Mouse (Mus musculus) brain, embryonic 14.5 days (tissue): Measurements from ENCODE around the gene Homer1. TPM values are rescaled to one million over a fixed set of nuclear protein-coding genes. Genes with fewer than 3 reads are reported as not detected.

Experiments
- DNase-seq: peaks from one replicate; pipeline ENCODE4 v3.0.0-alpha.2; 2011; ENCODE audit warnings: low read depth
- CTCF ChIP-seq: fragments of 200-500 bp; IDR thresholded peaks from 2 replicates; pipeline ENCODE4 v1.5.1; 2012; ENCODE audit warnings: inconsistent platforms, mild to moderate bottlenecking, moderate library complexity, borderline replicate concordance; ENCODE audit not compliant: insufficient read depth, insufficient read length; ENCODE audit errors: extremely low read depth
- POLR2A ChIP-seq: fragments of 200-500 bp; IDR thresholded peaks from 2 replicates; pipeline ENCODE4 v1.6.1; 2012; ENCODE audit warnings: mild to moderate bottlenecking, inconsistent platforms, borderline replicate concordance; ENCODE audit not compliant: poor library complexity, insufficient read depth, insufficient read length, severe bottlenecking; ENCODE audit errors: extremely low read depth
- polyA plus RNA-seq: library from polyadenylated mRNA; depleted of rRNA; stranded (reverse); fragments of >200 nt; gene quantifications from 2 replicates; pipeline ENCODE4 v1.2.3, GENCODE M21; 2012; rRNA removed

The Homer1 gene
- polyA plus RNA-seq, 1 experiment, result 21.4 TPM

DNA sequence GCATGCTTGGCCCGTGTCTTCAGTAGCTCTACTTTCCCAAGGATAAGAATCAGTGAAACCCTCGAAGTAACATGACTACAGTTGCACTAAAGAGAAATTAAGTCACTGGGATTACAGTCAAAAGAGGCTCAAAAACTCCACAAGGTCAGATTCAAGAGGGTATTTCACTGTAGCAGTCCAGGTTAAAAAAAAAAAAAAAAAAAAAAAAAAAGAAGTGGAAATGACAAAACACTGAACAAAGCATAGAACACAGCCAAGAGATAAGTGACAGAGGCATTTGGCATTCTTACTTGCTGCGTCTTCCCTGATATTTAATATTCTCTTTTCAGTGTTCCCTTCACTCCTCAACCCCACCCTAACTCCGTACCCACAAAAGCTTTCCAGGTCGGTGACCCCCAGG is 115.6 kb downstream of the Homer1 start:
- no peak for DNase-seq
- TF ChIP-seq CTCF (no peak), POLR2A (no peak)

DNA sequence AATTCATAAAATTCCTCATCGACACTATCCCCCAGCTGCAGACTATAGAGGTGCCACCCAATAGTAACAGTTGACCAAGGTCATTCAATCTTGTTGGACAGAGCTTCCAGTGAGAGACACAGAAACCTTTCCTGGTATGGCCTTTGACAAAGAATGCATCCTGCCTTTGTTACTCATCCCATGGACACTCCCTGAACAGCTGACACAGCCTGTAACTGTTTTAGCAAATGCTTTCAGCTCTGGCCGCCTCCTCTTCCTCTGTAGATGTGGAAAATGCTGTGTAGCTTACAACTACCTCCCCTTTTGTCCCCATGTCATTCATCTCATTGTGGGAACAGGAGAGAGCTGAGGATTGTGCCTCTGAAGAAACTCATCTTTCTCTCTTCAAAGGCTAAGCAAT is 118.9 kb downstream of the Homer1 start:
- no peak for TF ChIP-seq CTCF
- no peak for TF ChIP-seq POLR2A
- DNase-seq, result no peak

DNA sequence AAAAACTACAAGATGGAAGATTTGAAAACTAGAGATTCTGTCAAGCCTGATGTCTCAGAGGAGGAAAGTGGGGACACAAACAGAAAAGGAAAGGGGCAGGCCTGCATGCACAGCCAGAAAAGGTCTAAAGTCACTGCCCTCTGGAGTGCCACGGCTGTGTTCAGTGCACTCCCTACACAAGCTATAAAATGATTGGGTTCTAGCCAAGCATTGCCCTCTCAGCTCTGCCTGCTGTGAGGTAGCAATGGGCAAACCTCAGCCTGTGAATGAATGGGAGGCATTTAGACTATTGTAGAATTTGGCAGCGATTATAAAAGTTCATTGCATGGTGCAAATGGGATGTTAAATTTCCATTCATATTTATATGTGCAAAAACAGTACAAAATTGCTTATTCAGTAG is 120.3 kb downstream of the Homer1 start:
- TF ChIP-seq POLR2A (no peak), CTCF (no peak)
- DNase-seq, result peak; percentile 50

DNA sequence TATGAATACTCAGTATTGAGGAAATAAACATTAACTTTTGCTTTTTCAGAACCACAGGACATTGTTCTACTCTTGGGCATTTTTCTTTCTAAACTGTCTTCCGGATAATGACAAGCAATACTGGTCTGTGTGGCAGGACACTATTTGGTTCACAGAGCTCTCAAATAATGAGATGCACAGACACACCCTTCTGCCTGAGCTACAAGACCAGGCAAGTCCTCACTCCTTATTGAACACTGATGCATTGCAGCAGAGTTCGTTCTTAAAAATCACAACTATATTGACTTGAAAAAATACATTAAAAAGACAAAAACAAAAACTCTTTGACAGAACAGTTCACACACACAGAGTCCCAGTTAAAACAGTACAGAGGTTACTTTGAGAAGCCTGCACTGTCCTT is 123.8 kb downstream of the Homer1 start:
- TF ChIP-seq CTCF, result no peak
- no peak for TF ChIP-seq POLR2A
- no peak for DNase-seq

DNA sequence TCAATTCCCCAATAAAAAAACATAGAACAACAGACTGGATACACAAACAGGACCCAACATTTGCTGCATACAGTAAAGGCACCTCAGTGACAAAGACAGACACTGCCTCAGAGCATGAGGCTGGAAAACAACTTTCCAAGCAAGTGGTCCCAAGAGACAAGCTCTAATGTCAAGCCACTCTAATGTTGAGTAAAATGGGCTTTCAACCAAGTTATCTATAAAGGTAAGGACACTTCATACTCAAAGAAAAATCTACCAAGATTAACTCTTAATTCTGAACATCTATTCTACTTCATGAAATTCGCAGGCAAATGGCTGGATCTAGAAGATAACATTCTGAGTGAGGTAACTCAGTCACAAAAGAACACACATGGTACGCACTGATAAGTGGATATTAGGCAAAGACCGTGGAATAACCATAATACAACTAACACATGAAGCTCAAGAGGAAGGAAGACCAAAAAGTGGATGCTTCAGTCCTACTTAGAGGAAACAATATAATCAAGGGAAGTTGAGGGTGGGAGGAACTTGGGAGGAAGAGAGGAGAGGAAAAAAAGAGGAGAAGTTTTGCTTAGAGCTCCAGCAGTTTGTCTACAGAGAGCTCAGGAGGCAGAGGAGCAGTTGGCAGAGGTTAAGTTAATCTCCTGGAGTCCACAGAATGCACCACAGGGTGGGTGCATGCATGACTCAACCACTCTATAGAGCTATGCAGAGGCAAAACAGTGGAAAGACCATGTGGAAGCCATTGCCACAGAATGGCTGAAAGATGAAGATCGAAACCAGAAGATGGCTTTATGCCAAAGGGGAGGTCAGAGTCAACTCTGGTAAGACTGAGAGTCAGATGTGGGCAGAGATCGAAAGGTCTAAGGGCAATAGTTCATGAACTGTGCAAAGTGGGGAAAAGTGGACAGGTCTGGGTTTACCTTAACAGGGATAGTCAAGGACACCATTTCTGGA is 128.8 kb downstream of the Homer1 start:
- TF ChIP-seq CTCF (no peak), POLR2A (no peak)
- DNase-seq, result no peak

DNA sequence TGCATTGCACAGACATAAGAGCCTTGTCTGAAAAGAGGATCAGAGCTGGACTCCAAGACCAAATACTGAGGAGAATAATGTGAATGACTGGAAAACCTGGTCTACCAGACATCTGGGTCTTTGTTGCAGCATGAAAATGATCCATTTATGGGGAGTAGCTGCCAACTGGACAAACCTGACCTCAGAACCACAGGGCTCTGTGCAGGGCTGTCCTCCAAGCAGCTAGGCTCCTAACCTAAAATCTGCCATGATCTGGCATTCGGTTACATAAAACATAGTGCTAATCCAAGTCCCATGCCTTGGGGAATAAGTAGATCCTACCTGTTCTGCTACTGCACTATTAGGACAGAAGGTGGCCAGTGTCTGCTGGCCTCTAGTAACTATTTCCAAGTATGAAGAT is 129.8 kb downstream of the Homer1 start:
- DNase-seq, result no peak
- TF ChIP-seq CTCF (no peak), POLR2A (no peak)

DNA sequence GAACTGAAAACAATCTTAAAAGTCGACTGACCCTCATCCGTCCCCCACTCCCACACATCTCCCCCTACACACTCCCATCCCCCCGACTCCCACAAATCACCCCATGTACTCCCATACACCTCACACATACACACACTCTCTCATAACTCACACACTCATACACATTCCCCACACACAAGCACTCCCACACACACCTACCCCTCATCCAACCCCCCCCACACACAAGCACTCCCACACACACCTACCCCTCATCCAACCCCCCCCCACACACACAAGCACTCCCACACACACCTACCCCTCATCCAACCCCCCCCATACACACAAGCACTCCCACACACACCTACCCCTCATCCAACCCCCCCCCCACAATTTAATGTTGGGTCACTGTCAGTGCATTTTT is 140.7 kb downstream of the Homer1 start:
- TF ChIP-seq CTCF, result no peak
- TF ChIP-seq POLR2A, result no peak
- DNase-seq, result no peak

DNA sequence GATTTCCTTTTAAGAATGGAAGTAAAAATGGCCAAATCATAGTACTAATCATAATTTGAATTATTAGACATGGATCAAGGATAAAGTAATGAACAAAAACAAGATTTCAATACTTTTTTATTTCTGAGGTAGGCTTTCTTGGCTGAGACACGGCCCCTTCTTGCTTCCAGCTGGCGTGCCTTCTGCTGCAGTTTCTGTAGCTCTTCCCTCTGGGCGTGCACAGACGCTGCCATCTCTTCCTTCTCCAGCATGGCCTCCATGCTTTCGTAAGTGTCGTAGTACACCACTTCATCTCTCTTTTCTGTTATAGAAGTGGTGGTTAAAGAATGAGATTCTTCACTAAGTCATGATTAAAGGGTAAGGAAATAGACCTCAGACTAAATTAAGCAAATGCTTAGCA is 153.8 kb downstream of the Homer1 start:
- TF ChIP-seq CTCF (no peak), POLR2A (no peak)
- peak; percentile 79 for DNase-seq

Other genes with a start within 250 kb of the Homer1 start
- gene Cmya5, start 154.9 kb upstream of the Homer1 start, polyA plus RNA-seq, result 0.11 and 0.30 TPM in 2 replicates
- 49.6 and 52.7 TPM in 2 replicates for gene Tent2, start 107.2 kb upstream of the Homer1 start, polyA plus RNA-seq
- 10.2 and 12.3 TPM in 2 replicates for gene Jmy, start 200.2 kb downstream of the Homer1 start, polyA plus RNA-seq